Mouse (Mus musculus) liver, embryonic 12.5 days (tissue): ENCODE measurements around the gene Apba2. TPM values are rescaled to one million over a fixed set of nuclear protein-coding genes. Genes with fewer than 3 reads are reported as not detected.

Experiments used
- ATAC-seq: fragments of 200-750 bp; cut with Nextera tagmentation; 2 replicates; pipeline ENCODE4 v1.8.0; 2017; ENCODE audit warnings: moderate number of reproducible peaks, mild to moderate bottlenecking, moderate library complexity
- H3K27ac ChIP-seq: fragments of 300-500 bp; sonication (generic); 2 replicates; pipeline ENCODE4 v1.5.1; 2016; ENCODE audit warnings: mild to moderate bottlenecking
- H3K27me3 ChIP-seq: fragments of 300-500 bp; sonication (generic); replicated peaks from 2 replicates; pipeline ENCODE4 v1.6.1; 2016; ENCODE audit warnings: mild to moderate bottlenecking, moderate library complexity
- H3K36me3 ChIP-seq: fragments of 300-500 bp; sonication (generic); 2 replicates; pipeline ENCODE4 v1.6.1; 2016; ENCODE audit warnings: mild to moderate bottlenecking, moderate library complexity
- H3K4me1 ChIP-seq: fragments of 300-500 bp; sonication (generic); 2 replicates; pipeline ENCODE4 v1.6.1; 2016
- H3K4me2 ChIP-seq: fragments of 300-500 bp; sonication (generic); 2 replicates; pipeline ENCODE4 v1.6.1; 2016; ENCODE audit warnings: mild to moderate bottlenecking, moderate library complexity
- H3K4me3 ChIP-seq: fragments of 300-500 bp; sonication (generic); 2 replicates; pipeline ENCODE4 v1.5.1; 2016; ENCODE audit warnings: mild to moderate bottlenecking, moderate library complexity
- H3K9ac ChIP-seq: fragments of 300-500 bp; sonication (generic); 2 replicates; pipeline ENCODE4 v1.6.1; 2016; ENCODE audit warnings: mild to moderate bottlenecking, moderate library complexity
- H3K9me3 ChIP-seq: fragments of 300-500 bp; sonication (generic); replicated peaks from 2 replicates; pipeline ENCODE4 v1.6.1; 2016; ENCODE audit warnings: mild to moderate bottlenecking, moderate library complexity
- WGBS: fragments of 180-500 bp; shearing (Covaris S2); methylation state at CpG from one replicate; pipeline ENCODE4 v1.1.7; 2016; ENCODE audit not compliant: insufficient replicate concordance; 5-methylcytosine and 5-hydroxymethylcytosine counted together
- polyA plus RNA-seq: library from polyadenylated mRNA; unstranded; fragments of >200 nt; fragmentation: Nextera tagmentation; extraction: Ambion mirVana; gene quantifications from 2 replicates; pipeline ENCODE4 v1.2.1, GENCODE M21; 2016

The Apba2 gene
- polyA plus RNA-seq, 1 experiment from 2014 or later = 0.18 TPM

DNA sequence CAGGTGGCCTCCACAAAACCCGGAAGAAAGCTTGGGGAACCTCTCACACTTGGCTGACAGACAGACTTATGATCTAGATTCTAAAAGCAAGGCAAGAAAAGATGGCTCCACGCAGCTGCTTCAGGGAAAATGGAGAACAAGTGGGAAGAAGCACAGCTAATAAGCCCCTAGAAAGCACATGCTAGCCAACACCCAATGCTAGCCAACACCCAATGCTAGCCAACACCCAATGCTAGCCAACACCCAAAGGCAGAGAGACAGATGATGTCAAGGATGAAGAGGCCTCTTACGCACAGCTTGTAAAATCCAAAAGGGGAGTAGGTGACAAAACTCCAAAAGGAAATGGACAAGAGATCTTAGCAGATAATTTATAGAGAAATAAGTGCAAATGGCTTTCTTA lies 108.4 kb downstream of the Apba2 start:
- Histone ChIP-seq H3K9ac (no peak overlapping the region), H3K27ac (no peak overlapping the region), H3K9me3 (peaks cover 4% of the 10 kb centered on the region; the same call in 1 of the 2 replicates), H3K4me2 (no peak overlapping the region), H3K4me1 (no peaks in the 10 kb centered on the region), H3K27me3 (no peaks in the 10 kb centered on the region), H3K4me3 (no peak overlapping the region), H3K36me3 (no peaks in the 10 kb centered on the region)
- no peak for ATAC-seq
- 60% methylated on average over 3 of the region's 3 CpGs for WGBS

DNA sequence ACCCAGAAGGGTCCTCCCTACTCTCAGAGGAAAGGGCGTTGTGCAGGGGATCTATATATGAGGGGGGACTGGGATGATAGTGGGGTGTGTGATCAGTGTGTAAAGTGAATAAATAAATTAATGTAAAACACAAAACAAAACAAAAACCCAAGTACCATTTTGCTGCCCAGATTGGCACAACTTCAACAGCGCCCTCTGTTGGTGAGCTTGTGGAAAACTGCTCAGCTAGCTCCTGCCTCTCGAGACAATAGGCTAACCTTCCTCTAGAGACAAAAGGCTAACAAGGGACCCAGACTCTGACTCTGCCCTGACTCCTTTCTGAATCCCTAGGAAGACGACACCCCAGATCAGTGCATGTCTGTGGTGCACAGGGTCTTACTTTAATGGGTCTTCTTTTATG lies 109.4 kb downstream of the Apba2 start:
- H3K4me1 ChIP-seq = no peaks in the 10 kb centered on the region
- peaks cover 4% of the 10 kb centered on the region; the same call in 1 of the 2 replicates for H3K9me3 ChIP-seq
- no peak overlapping the region for H3K4me2 ChIP-seq
- no peaks in the 10 kb centered on the region for H3K27me3 ChIP-seq
- H3K9ac ChIP-seq = no peak overlapping the region
- H3K36me3 ChIP-seq = no peaks in the 10 kb centered on the region
- 48% methylated on average over 4 of the region's 4 CpGs for WGBS
- no peak overlapping the region for H3K4me3 ChIP-seq
- no peak for ATAC-seq
- H3K27ac ChIP-seq = no peak overlapping the region

DNA sequence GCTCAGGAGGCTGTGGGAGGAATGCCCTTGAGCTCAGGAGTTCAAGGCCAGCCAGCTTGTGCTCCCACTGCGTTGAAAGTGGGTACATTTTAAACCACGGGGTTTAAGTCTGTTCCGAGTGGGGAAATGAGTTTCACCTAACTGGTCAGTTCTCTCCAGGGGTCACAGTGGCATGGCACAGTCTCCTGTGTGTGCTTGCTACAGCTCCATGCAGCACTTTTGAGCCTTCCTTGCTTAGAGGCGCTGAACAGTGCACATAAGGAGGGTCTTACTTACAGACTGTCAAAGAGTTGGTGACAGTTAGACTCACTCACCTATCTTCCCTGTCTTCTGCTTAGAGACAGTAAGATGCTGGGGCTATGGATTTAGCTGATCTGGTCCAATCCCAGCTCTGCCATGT lies 117.8 kb downstream of the Apba2 start:
- Histone ChIP-seq H3K36me3 (no peaks in the 10 kb centered on the region), H3K9ac (no peak overlapping the region), H3K4me2 (no peak overlapping the region), H3K4me3 (no peak overlapping the region), H3K9me3 (peaks cover 12% of the 10 kb centered on the region; the same call in 1 of the 2 replicates), H3K4me1 (no peaks in the 10 kb centered on the region), H3K27ac (no peak overlapping the region), H3K27me3 (no peaks in the 10 kb centered on the region)
- 78% methylated on average over 4 of the region's 4 CpGs for WGBS
- no peak for ATAC-seq

DNA sequence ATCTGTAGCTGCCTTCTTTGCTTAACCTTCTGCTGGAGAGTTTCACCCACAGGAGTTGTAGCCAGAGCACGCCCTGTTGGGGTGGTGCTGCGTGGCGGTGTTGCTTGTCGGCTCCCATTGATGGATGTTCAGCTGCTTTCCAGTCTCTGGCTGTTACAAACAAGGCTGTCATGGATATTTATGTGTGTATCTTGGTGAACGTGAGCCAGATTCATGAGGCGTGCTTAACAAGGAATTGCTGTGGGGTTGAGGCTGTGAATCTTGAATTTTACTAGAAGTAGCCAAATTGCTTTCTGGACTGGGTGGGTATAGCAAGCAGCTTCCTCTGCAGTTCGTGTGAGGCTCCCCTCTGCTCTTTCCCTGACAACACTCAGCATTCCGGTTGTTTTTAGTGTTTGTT lies 125.0 kb downstream of the Apba2 start:
- H3K27ac ChIP-seq = no peak overlapping the region
- ATAC-seq = no peak
- H3K9me3 ChIP-seq = 0 out of 2 replicates have a peak, but pooled peaks cover 18% of the 10 kb centered on the region
- 68% methylated on average over 8 of the region's 8 CpGs for WGBS
- H3K4me3 ChIP-seq = no peak overlapping the region
- no peaks in the 10 kb centered on the region for H3K27me3 ChIP-seq
- no peaks in the 10 kb centered on the region for H3K4me1 ChIP-seq
- H3K4me2 ChIP-seq = no peak overlapping the region
- H3K9ac ChIP-seq = no peak overlapping the region
- no peaks in the 10 kb centered on the region for H3K36me3 ChIP-seq

DNA sequence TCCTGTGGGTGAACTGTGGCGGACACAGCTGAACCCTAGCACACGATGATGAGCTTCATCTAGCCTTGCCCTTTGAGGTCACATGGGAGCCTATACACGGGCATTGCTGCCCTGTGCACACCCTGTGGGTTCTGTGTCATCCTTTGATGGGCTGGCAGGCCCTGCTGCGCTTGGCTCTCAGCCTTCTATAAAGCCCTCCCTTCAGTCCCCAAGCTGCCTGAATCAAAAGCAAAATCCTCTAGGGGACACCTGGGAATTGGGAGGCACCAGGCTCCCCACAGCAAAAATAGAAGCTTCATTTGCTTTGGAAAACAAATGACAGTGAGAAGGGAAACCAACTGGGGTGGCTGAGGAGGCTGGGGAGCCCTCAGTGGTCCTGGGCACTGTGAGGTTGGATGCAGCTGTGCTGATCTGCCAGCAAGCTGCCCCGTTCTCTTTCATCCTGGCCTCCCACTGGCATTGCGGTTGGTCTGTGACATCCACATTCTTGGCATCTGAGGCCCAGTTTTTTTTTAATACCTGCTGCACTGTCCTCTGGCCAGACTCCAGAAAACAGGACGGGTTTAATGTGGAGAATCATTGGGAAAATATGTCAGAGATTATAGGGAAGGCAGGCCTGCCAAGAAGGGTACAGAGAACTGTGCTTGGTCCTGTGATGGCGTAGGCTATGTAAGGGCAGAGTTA lies 126.6 kb downstream of the Apba2 start:
- 50% methylated on average over 8 of the region's 8 CpGs for WGBS
- 0 out of 2 replicates have a peak, but pooled peaks cover 13% of the 10 kb centered on the region for H3K9me3 ChIP-seq
- no peak for ATAC-seq

DNA sequence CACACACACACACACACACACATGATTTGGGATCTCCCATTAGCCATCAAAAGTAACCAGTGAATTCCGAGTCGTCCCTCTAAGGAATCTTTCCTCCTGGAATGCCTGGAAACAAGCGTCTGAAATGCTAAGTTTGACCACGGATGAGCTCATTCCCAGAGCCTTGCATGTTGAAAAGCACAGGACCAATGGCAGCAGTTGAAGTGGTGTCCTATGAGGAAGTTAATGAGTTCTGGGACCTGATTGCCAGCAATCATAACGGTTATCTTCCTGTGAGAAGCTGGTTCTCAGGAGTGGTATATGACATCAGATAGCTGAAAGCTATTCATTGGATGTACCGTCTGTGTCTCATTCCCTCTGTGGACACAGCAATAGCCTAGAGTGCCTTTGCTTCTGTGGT lies 129.2 kb downstream of the Apba2 start:
- no peak for ATAC-seq
- Histone ChIP-seq H3K9me3 (0 out of 2 replicates have a peak, but pooled peaks cover 13% of the 10 kb centered on the region), H3K4me3 (no peak overlapping the region), H3K4me2 (no peak overlapping the region), H3K36me3 (no peaks in the 10 kb centered on the region), H3K27me3 (no peaks in the 10 kb centered on the region), H3K9ac (no peak overlapping the region), H3K4me1 (0 out of 2 replicates have a peak, but pooled peaks cover 3% of the 10 kb centered on the region), H3K27ac (no peak overlapping the region)
- WGBS = 71% methylated on average over 6 of the region's 6 CpGs

More for the DNA sequence above, 126.6 kb downstream of the Apba2 start:
- Histone ChIP-seq H3K36me3 (no peaks in the 10 kb centered on the region), H3K27me3 (no peaks in the 10 kb centered on the region), H3K4me3 (no peak overlapping the region), H3K9ac (no peak overlapping the region), H3K4me1 (no peaks in the 10 kb centered on the region), H3K27ac (no peak overlapping the region), H3K4me2 (no peak overlapping the region)

DNA sequence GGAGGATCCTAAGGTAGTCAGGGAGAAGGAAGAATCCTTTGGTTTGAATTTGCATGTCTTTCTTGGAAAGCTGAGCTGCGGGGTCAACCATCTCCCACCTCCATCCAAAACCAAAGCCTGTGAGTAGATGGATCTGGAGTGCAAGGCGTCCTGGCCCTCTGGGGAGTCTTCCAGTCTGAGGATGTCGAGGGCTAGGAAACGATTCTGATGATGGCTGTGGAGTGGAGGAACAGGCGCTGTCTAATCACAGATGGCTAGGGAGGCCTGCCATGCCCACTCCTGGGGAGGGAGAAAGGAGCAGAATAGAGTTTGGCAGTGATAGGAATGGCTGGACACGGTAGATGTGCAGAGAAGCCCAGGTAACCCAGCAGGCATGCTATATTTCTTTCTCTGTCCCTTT lies 129.6 kb downstream of the Apba2 start:
- Histone ChIP-seq H3K9ac (no peak overlapping the region), H3K4me1 (0 out of 2 replicates have a peak, but pooled peaks cover 3% of the 10 kb centered on the region), H3K9me3 (0 out of 2 replicates have a peak, but pooled peaks cover 13% of the 10 kb centered on the region), H3K36me3 (no peaks in the 10 kb centered on the region), H3K4me3 (no peak overlapping the region), H3K27ac (no peak overlapping the region), H3K4me2 (no peak overlapping the region), H3K27me3 (no peaks in the 10 kb centered on the region)
- WGBS = 58% methylated on average over 6 of the region's 6 CpGs
- no peak for ATAC-seq

DNA sequence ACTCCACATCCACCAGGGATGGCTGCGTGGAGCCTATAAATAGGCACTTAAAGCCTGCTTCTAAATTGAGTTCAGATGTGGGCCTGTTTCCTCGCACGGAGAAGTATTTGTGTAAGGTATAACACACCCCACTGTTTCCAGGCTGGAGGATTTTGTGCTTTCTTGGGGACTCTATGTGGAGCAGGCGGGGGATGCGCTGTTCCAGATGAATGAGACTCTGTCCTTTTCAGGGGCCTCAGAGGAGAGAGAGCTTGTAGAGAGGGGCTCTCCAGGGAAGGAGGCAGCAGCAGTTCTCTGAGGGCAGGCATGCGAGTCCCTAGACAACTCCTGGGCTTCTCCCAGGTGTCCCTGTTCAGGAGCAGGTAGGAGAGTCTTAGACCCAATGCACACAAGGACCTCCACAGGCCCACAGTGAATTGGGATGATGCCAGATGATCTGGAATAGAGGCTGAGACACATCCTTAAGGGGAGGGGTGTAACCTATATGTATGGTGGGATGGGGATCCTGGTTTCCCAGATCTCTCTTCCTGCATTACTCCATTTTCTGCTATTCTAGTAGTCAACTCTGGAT lies 130.4 kb downstream of the Apba2 start:
- 0 out of 2 replicates have a peak, but pooled peaks cover 7% of the 10 kb centered on the region for H3K9me3 ChIP-seq
- H3K27ac ChIP-seq = no peak overlapping the region
- no peaks in the 10 kb centered on the region for H3K27me3 ChIP-seq
- no peak for ATAC-seq
- no peak overlapping the region for H3K4me2 ChIP-seq
- WGBS = 68% methylated on average over 6 of the region's 6 CpGs
- H3K36me3 ChIP-seq = no peaks in the 10 kb centered on the region
- 0 out of 2 replicates have a peak, but pooled peaks cover 3% of the 10 kb centered on the region for H3K4me1 ChIP-seq
- H3K9ac ChIP-seq = no peak overlapping the region
- no peak overlapping the region for H3K4me3 ChIP-seq

DNA sequence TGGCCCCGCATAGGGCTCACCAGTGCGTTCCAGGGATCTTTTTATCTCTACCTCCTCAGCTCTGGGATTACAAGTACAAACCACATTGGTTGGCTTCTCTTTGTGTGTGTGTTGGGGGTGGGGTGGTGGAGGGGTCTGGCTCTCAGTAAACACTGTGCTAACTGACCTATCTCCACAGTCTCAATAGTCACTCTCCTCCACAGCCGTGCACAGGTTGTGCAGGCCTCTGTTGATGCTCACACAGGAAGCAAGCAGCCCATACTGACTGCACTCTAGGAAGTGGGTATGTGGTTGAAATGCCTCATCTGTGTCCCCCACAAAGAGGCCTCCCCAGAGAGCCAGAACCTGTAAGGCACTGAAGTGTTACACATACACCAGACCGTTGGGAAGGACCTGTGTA lies 131.7 kb downstream of the Apba2 start:
- peak; percentile 69 for ATAC-seq
- Histone ChIP-seq H3K4me3 (no peak overlapping the region), H3K4me1 (0 out of 2 replicates have a peak, but pooled peaks cover 3% of the 10 kb centered on the region), H3K9me3 (0 out of 2 replicates have a peak, but pooled peaks cover 6% of the 10 kb centered on the region), H3K36me3 (no peaks in the 10 kb centered on the region), H3K27ac (no peak overlapping the region), H3K27me3 (no peaks in the 10 kb centered on the region), H3K4me2 (no peak overlapping the region), H3K9ac (no peak overlapping the region)
- 56% methylated on average over 4 of the region's 4 CpGs for WGBS

DNA sequence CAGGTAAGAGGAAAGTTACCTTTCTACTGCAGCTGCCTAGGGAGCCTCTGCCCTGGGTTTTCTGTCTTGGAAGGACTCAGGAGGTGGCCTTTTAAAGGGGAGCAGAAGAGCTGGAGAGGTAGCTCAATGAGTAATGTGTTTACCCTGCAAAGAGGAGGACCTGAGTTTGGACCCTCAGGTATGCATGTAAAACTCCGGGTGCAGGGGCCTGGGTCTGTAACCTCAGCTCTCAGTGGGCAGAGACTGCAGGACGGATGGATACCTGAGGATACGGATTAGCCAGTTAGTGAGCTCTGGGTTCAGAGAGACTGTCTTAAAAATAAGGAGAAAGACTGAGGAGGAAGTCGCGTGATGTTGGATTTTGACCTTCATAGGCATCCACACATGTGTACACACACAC lies 132.4 kb downstream of the Apba2 start:
- Histone ChIP-seq H3K4me1 (0 out of 2 replicates have a peak, but pooled peaks cover 3% of the 10 kb centered on the region), H3K9me3 (0 out of 2 replicates have a peak, but pooled peaks cover 6% of the 10 kb centered on the region), H3K36me3 (no peaks in the 10 kb centered on the region), H3K9ac (no peak overlapping the region), H3K27me3 (no peaks in the 10 kb centered on the region), H3K27ac (no peak overlapping the region), H3K4me3 (no peak overlapping the region), H3K4me2 (no peak overlapping the region)
- WGBS = 54% methylated on average over 5 of the region's 5 CpGs
- ATAC-seq = no peak

DNA sequence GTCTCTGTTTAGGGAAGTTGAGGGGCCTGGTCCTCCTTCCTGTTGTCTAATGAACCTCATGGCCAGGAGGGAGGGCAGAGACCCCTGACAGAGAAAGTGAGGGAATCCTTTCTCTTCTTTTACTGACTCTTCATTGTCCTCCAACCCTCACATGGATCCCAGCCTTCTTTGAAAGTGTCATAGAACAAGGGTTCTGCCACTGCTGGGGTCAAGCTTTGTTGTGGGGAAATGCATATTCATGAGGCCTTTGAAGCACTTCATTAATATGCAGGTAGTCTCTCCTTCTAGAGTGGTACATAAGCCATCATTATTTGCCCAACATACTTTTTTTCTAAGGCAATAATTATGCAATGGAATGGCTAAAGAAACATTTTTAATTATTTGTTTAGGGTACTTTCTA lies 133.0 kb downstream of the Apba2 start:
- ATAC-seq = no peak
- Histone ChIP-seq H3K36me3 (no peaks in the 10 kb centered on the region), H3K9me3 (0 out of 2 replicates have a peak, but pooled peaks cover 4% of the 10 kb centered on the region), H3K4me2 (no peak overlapping the region), H3K9ac (no peak overlapping the region), H3K4me1 (0 out of 2 replicates have a peak, but pooled peaks cover 3% of the 10 kb centered on the region), H3K27me3 (no peaks in the 10 kb centered on the region), H3K4me3 (no peak overlapping the region), H3K27ac (no peak overlapping the region)

DNA sequence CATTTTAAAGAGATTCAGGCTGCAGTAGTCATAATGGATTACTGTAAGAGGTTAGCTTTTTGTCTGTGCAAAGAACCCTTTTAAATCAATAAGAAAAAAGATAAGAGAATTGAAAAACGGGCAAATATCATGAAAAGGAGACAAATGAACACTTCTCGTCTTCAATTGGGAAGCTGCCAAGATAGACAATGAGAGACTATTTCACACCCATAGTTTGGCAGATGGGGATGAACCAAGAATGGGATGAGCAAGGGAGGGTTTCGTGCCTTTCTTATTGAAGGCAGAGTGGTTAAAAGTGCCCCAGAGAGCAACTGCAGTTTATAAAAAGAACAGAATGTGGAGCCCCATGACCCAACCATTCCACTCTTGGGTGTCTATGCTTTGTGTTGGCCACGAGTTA lies 137.4 kb downstream of the Apba2 start:
- WGBS = 45% methylated on average over 4 of the region's 4 CpGs
- Histone ChIP-seq H3K4me3 (no peak overlapping the region), H3K36me3 (no peaks in the 10 kb centered on the region), H3K9me3 (no peaks in the 10 kb centered on the region), H3K27ac (no peak overlapping the region), H3K27me3 (no peaks in the 10 kb centered on the region), H3K4me1 (no peaks in the 10 kb centered on the region), H3K9ac (no peak overlapping the region), H3K4me2 (no peak overlapping the region)
- no peak for ATAC-seq
